Mouse (Mus musculus) stomach, embryonic 16.5 days (tissue): ENCODE data around the gene Ppp1r14c. TPM values are rescaled to one million over a fixed set of nuclear protein-coding genes. Genes with fewer than 3 reads are reported as not detected.

Experiments used
- ATAC-seq: fragments of 200-750 bp; cut with Nextera tagmentation; 2 replicates; pipeline ENCODE4 v1.8.0; 2017; ENCODE audit warnings: moderate number of reproducible peaks, moderate TSS enrichment; ENCODE audit not compliant: insufficient read depth, low FRiP score
- H3K27ac ChIP-seq: fragments of 300-500 bp; sonication (generic); 2 replicates; pipeline ENCODE4 v1.5.1; 2014; ENCODE audit warnings: low read length
- H3K27me3 ChIP-seq: fragments of 300-500 bp; sonication (generic); 2 replicates; pipeline ENCODE4 v1.6.1; 2014; ENCODE audit warnings: low read length, control low read depth, mixed read lengths; ENCODE audit not compliant: control insufficient read depth, insufficient read depth
- H3K36me3 ChIP-seq: fragments of 300-500 bp; sonication (generic); 2 replicates; pipeline ENCODE4 v1.6.1; 2014; ENCODE audit warnings: low read length; ENCODE audit not compliant: control insufficient read depth, insufficient read depth
- H3K4me1 ChIP-seq: fragments of 300-500 bp; sonication (generic); 2 replicates; pipeline ENCODE4 v1.6.1; 2014; ENCODE audit warnings: low read length, control low read depth, mixed read lengths; ENCODE audit not compliant: control insufficient read depth, insufficient read depth
- H3K4me2 ChIP-seq: fragments of 300-500 bp; sonication (generic); 2 replicates; pipeline ENCODE4 v1.6.1; 2014; ENCODE audit warnings: low read depth, low read length, mixed read lengths
- H3K4me3 ChIP-seq: fragments of 300-500 bp; sonication (generic); replicated peaks from 2 replicates; pipeline ENCODE4 v1.5.1; 2014; ENCODE audit warnings: mild to moderate bottlenecking, low read length
- H3K9ac ChIP-seq: fragments of 300-500 bp; sonication (generic); 2 replicates; pipeline ENCODE4 v1.6.1; 2014; ENCODE audit warnings: low read length
- H3K9me3 ChIP-seq: fragments of 300-500 bp; sonication (generic); replicated peaks from 2 replicates; pipeline ENCODE4 v1.6.1; 2016; ENCODE audit warnings: low read length, control low read depth; ENCODE audit not compliant: control insufficient read depth
- WGBS: fragments of 180-500 bp; shearing (Covaris S2); extraction: QIAGEN DNeasy Blood & Tissue Kit; methylation state at CpG from one replicate; pipeline ENCODE4 v1.1.7; 2014; 5-methylcytosine and 5-hydroxymethylcytosine counted together
- polyA plus RNA-seq: library from polyadenylated mRNA; unstranded; fragments of >200 nt; fragmentation: Nextera tagmentation; extraction: Ambion mirVana; gene quantifications from 2 replicates; pipeline ENCODE4 v1.2.1, GENCODE M21; 2015

The Ppp1r14c gene
- polyA plus RNA-seq, 1 experiment from 2014 or later: 4.0 TPM

- Histone ChIP-seq H3K4me1 (peaks cover 5% of the 10 kb centered on the region; the same call in 1 of the 2 replicates), H3K27me3 (peaks cover 8% of the 10 kb centered on the region), H3K36me3 (no peaks in the 10 kb centered on the region), H3K4me2 (peak overlapping the region; percentile 98), H3K9ac (peak overlapping the region; percentile 58; the same call in 1 of the 2 replicates), H3K9me3 (no peaks in the 10 kb centered on the region), H3K4me3 (peak overlapping the region; percentile 65), H3K27ac (no peak overlapping the region)
- 37% methylated on average over 5 of the region's 5 CpGs for WGBS
- ATAC-seq: no peak
Measured at GRCm38 (mm10) chr10:3365671-3366035, 204 bp upstream of the Ppp1r14c start.

- Histone ChIP-seq H3K4me2 (peak overlapping the region; percentile 98), H3K27me3 (peaks cover 8% of the 10 kb centered on the region), H3K4me1 (peaks cover 5% of the 10 kb centered on the region; the same call in 1 of the 2 replicates), H3K4me3 (peak overlapping the region; percentile 65), H3K9ac (peak overlapping the region; percentile 58), H3K9me3 (no peaks in the 10 kb centered on the region), H3K36me3 (no peaks in the 10 kb centered on the region), H3K27ac (no peak overlapping the region)
- 2% methylated on average over 26 of the region's 26 CpGs for WGBS
- no peak; the same call in 1 of the 2 replicates for ATAC-seq
Measured at GRCm38 (mm10) chr10:3366870-3367431, 1.1 kb downstream of the Ppp1r14c start.

- peaks cover 5% of the 10 kb centered on the region; the same call in 1 of the 2 replicates for H3K4me1 ChIP-seq
- no peak overlapping the region for H3K9ac ChIP-seq
- peak overlapping the region; percentile 98 for H3K4me2 ChIP-seq
- 26% methylated on average over 11 of the region's 11 CpGs for WGBS
- no peak for ATAC-seq
- H3K27ac ChIP-seq: no peak overlapping the region
- peaks cover 8% of the 10 kb centered on the region for H3K27me3 ChIP-seq
- H3K9me3 ChIP-seq: no peaks in the 10 kb centered on the region
- H3K36me3 ChIP-seq: no peaks in the 10 kb centered on the region
- H3K4me3 ChIP-seq: peak overlapping the region; percentile 65
Measured at GRCm38 (mm10) chr10:3367440-3367839, 1.6 kb downstream of the Ppp1r14c start.

- 45% methylated on average over 3 of the region's 3 CpGs for WGBS
- H3K9ac ChIP-seq: no peak overlapping the region
- ATAC-seq: no peak
- no peak overlapping the region for H3K4me3 ChIP-seq
- no peaks in the 10 kb centered on the region for H3K4me1 ChIP-seq
- H3K36me3 ChIP-seq: no peaks in the 10 kb centered on the region
- no peak overlapping the region for H3K4me2 ChIP-seq
- no peaks in the 10 kb centered on the region for H3K9me3 ChIP-seq
- H3K27me3 ChIP-seq: no peaks in the 10 kb centered on the region
- no peak overlapping the region for H3K27ac ChIP-seq
Measured at GRCm38 (mm10) chr10:3383176-3383575, 17.3 kb downstream of the Ppp1r14c start.

- no peak for ATAC-seq
- Histone ChIP-seq H3K36me3 (no peaks in the 10 kb centered on the region), H3K27ac (no peak overlapping the region), H3K27me3 (no peaks in the 10 kb centered on the region), H3K4me3 (no peak overlapping the region), H3K9ac (no peak overlapping the region), H3K4me2 (no peak overlapping the region), H3K9me3 (no peaks in the 10 kb centered on the region), H3K4me1 (no peaks in the 10 kb centered on the region)
- 74% methylated on average over 4 of the region's 4 CpGs for WGBS
Measured at GRCm38 (mm10) chr10:3392251-3392650, 26.4 kb downstream of the Ppp1r14c start.

GRCm38 (mm10) chr10:3393548-3393947 lies 27.7 kb downstream of the Ppp1r14c start:
- Histone ChIP-seq H3K9ac (no peak overlapping the region), H3K36me3 (no peaks in the 10 kb centered on the region), H3K4me2 (no peak overlapping the region), H3K4me1 (no peaks in the 10 kb centered on the region), H3K27me3 (no peaks in the 10 kb centered on the region), H3K27ac (no peak overlapping the region), H3K9me3 (no peaks in the 10 kb centered on the region), H3K4me3 (no peak overlapping the region)
- 86% methylated on average over 4 of the region's 4 CpGs for WGBS
- no peak for ATAC-seq

- no peak for ATAC-seq
Measured at GRCm38 (mm10) chr10:3394193-3394592, 28.3 kb downstream of the Ppp1r14c start.

GRCm38 (mm10) chr10:3394671-3395288 lies 28.9 kb downstream of the Ppp1r14c start:
- ATAC-seq: no peak
- no peaks in the 10 kb centered on the region for H3K36me3 ChIP-seq
- H3K4me1 ChIP-seq: no peaks in the 10 kb centered on the region
- WGBS: 71% methylated on average over 4 of the region's 4 CpGs
- no peak overlapping the region for H3K4me2 ChIP-seq
- no peaks in the 10 kb centered on the region for H3K27me3 ChIP-seq
- no peaks in the 10 kb centered on the region for H3K9me3 ChIP-seq
- H3K4me3 ChIP-seq: no peak overlapping the region
- H3K9ac ChIP-seq: no peak overlapping the region
- no peak overlapping the region for H3K27ac ChIP-seq

More at GRCm38 (mm10) chr10:3394193-3394592, 28.3 kb downstream of the Ppp1r14c start:
- Histone ChIP-seq H3K4me1 (no peaks in the 10 kb centered on the region), H3K9me3 (no peaks in the 10 kb centered on the region), H3K36me3 (no peaks in the 10 kb centered on the region), H3K27ac (no peak overlapping the region), H3K4me3 (no peak overlapping the region), H3K9ac (no peak overlapping the region), H3K27me3 (no peaks in the 10 kb centered on the region), H3K4me2 (no peak overlapping the region)
- WGBS: 67% methylated on average over 5 of the region's 5 CpGs

GRCm38 (mm10) chr10:3395341-3395931 lies 29.6 kb downstream of the Ppp1r14c start:
- Histone ChIP-seq H3K4me1 (no peaks in the 10 kb centered on the region), H3K4me2 (no peak overlapping the region), H3K36me3 (no peaks in the 10 kb centered on the region), H3K27ac (no peak overlapping the region), H3K9ac (no peak overlapping the region), H3K4me3 (no peak overlapping the region), H3K27me3 (no peaks in the 10 kb centered on the region), H3K9me3 (no peaks in the 10 kb centered on the region)
- ATAC-seq: no peak
- 82% methylated on average over 12 of the region's 12 CpGs for WGBS
